Mouse (Mus musculus) G1E (cell line): ENCODE measurements at regions not wholly inside any gene's neighbourhood (a gene's known extent, or its start where the extent isn't known, plus 50 kb on each side); places are given as distances from the start of the nearest gene placed in this dataset.
"Not testable (repeated sequence)": the region's sequence is repeated elsewhere in the genome, so short reads cannot be mapped to it uniquely, and the experiment has no call there.

Experiments
- ATAC-seq: 2 replicates; pipeline ENCODE4 v1.8.0; 2016; ENCODE audit warnings: mild to moderate bottlenecking; ENCODE audit not compliant: insufficient number of reproducible peaks, poor library complexity, low FRiP score, severe bottlenecking; ENCODE audit errors: extremely low read depth
- DNase-seq: peaks from one replicate; pipeline ENCODE4 v3.0.0; 2012; ENCODE audit warnings: low spot score
- H3K27me3 ChIP-seq: 2 replicates; pipeline ENCODE4 v1.6.1; 2012; ENCODE audit warnings: mild to moderate bottlenecking, low read length, inconsistent platforms; ENCODE audit not compliant: insufficient read depth
- H3K36me3 ChIP-seq: replicated peaks from 2 replicates; pipeline ENCODE3; 2012; ENCODE audit warnings: mild to moderate bottlenecking, inconsistent platforms
- H3K4me1 ChIP-seq: 2 replicates; pipeline ENCODE4 v1.6.1; 2012; ENCODE audit warnings: low read depth, low read length, inconsistent platforms, mixed read lengths; ENCODE audit not compliant: insufficient read depth
- H3K4me3 ChIP-seq: 2 replicates; pipeline ENCODE4 v1.5.1; 2012; ENCODE audit warnings: low read depth, mild to moderate bottlenecking, inconsistent platforms, low read length, moderate library complexity, mixed read lengths
- H3K9me3 ChIP-seq: replicated peaks from 2 replicates; pipeline ENCODE4 v1.6.1; 2012; ENCODE audit warnings: inconsistent platforms
- CTCF ChIP-seq: IDR thresholded peaks from 2 replicates; pipeline ENCODE4 v1.5.1; 2012; ENCODE audit warnings: low read depth, low read length, inconsistent platforms, mixed read lengths
- GATA1 ChIP-seq: IDR thresholded peaks from 2 replicates; pipeline ENCODE4 v1.6.1; 2012; ENCODE audit warnings: borderline replicate concordance, low read length, inconsistent platforms, mixed read lengths
- GATA2 ChIP-seq: IDR thresholded peaks from 2 replicates; pipeline ENCODE4 v1.6.1; 2012; ENCODE audit warnings: low read depth, low read length, inconsistent platforms, borderline replicate concordance
- POLR2AphosphoS5 ChIP-seq: IDR thresholded peaks from 2 replicates; pipeline ENCODE4 v1.6.1; 2012; ENCODE audit warnings: low read depth, low read length, inconsistent platforms; ENCODE audit not compliant: insufficient replicate concordance
- TAL1 ChIP-seq: conservative IDR thresholded peaks from 2 replicates; pipeline ENCODE4 v1.6.1; 2012; ENCODE audit warnings: low read depth, low read length, inconsistent platforms, mixed read lengths

GRCm38 (mm10) chr9:3116311-3116710, 79.6 kb downstream of the Gm10715 start:
- H3K4me1 ChIP-seq, DNase-seq, H3K4me3 ChIP-seq, H3K9me3 ChIP-seq, H3K36me3 ChIP-seq, H3K27me3 ChIP-seq, ATAC-seq: not testable (repeated sequence)

GRCm38 (mm10) chr9:3161181-3161580, 124.5 kb downstream of the Gm10715 start:
- Histone ChIP-seq H3K4me1 (no peaks in the 10 kb centered on the region), H3K27me3 (no peaks in the 10 kb centered on the region), H3K9me3 (no peaks in the 10 kb centered on the region), H3K36me3 (no peaks in the 10 kb centered on the region), H3K4me3 (no peak overlapping the region)
- ATAC-seq (no peak), DNase-seq (no peak)
- TF ChIP-seq GATA2 (no peak), CTCF (no peak), POLR2AphosphoS5 (no peak), TAL1 (no peak), GATA1 (no peak)

GRCm38 (mm10) chr9:3184343-3184742, 147.7 kb downstream of the Gm10715 start:
- DNase-seq (no peak), ATAC-seq (no peak)
- no peaks in the 10 kb centered on the region for H3K4me1 ChIP-seq
- H3K4me3 ChIP-seq: no peak overlapping the region
- H3K36me3 ChIP-seq: no peaks in the 10 kb centered on the region
- no peak for TF ChIP-seq GATA2
- H3K9me3 ChIP-seq: no peaks in the 10 kb centered on the region
- no peaks in the 10 kb centered on the region for H3K27me3 ChIP-seq

GRCm38 (mm10) chr9:3199151-3200018, 135.6 kb upstream of the Alkbh8 start:
- no peak for DNase-seq
- no peaks in the 10 kb centered on the region for H3K9me3 ChIP-seq
- H3K4me1 ChIP-seq: no peaks in the 10 kb centered on the region
- TF ChIP-seq TAL1 (no peak), GATA2 (no peak), GATA1 (no peak), POLR2AphosphoS5 (no peak), CTCF (no peak)
- no peak for ATAC-seq
- H3K4me3 ChIP-seq: no peak overlapping the region
- H3K27me3 ChIP-seq: no peaks in the 10 kb centered on the region
- H3K36me3 ChIP-seq: no peaks in the 10 kb centered on the region

- H3K4me1 ChIP-seq, ATAC-seq, H3K4me3 ChIP-seq, H3K9me3 ChIP-seq, DNase-seq, H3K27me3 ChIP-seq, H3K36me3 ChIP-seq: not testable (repeated sequence)
Measured at GRCm38 (mm10) chr9:3200019-3200347, 135.0 kb upstream of the Alkbh8 start.

GRCm38 (mm10) chr9:3208120-3208519, 126.8 kb upstream of the Alkbh8 start:
- ATAC-seq, H3K27me3 ChIP-seq, H3K36me3 ChIP-seq, H3K9me3 ChIP-seq, H3K4me3 ChIP-seq, H3K4me1 ChIP-seq, DNase-seq: not testable (repeated sequence)

- no peaks in the 10 kb centered on the region for H3K9me3 ChIP-seq
- ATAC-seq (peak; percentile 100), DNase-seq (peak; percentile 20)
- TF ChIP-seq CTCF (no peak), POLR2AphosphoS5 (no peak), GATA1 (no peak), TAL1 (no peak), GATA2 (no peak)
- H3K27me3 ChIP-seq: peaks cover 3% of the 10 kb centered on the region; the same call in 1 of the 2 replicates
- H3K4me1 ChIP-seq: no peaks in the 10 kb centered on the region
- H3K36me3 ChIP-seq: no peaks in the 10 kb centered on the region
- no peak overlapping the region for H3K4me3 ChIP-seq
Measured at GRCm38 (mm10) chr9:3258396-3259300, 76.3 kb upstream of the Alkbh8 start.
